Mouse (Mus musculus) midbrain, embryonic 11.5 days (tissue): ENCODE measurements around the gene Copb1. TPM values are rescaled to one million over a fixed set of nuclear protein-coding genes. Genes with fewer than 3 reads are reported as not detected.

Experiments used
- ATAC-seq: fragments of 200-750 bp; cut with Nextera tagmentation; 2 replicates; pipeline ENCODE4 v1.8.0; 2017; ENCODE audit warnings: moderate TSS enrichment, moderate library complexity; ENCODE audit not compliant: low FRiP score
- DNase-seq: peaks from one replicate; pipeline ENCODE4 v3.0.0; 2015; ENCODE audit warnings: low spot score; ENCODE audit errors: missing footprints
- H3K27ac ChIP-seq: fragments of 300-500 bp; sonication (generic); 2 replicates; pipeline ENCODE4 v1.5.1; 2014; ENCODE audit warnings: low read depth, low read length
- H3K27me3 ChIP-seq: fragments of 300-500 bp; sonication (generic); 2 replicates; pipeline ENCODE4 v1.6.1; 2014; ENCODE audit warnings: mild to moderate bottlenecking, low read length, moderate library complexity, mixed read lengths; ENCODE audit not compliant: control insufficient read depth, insufficient read depth
- H3K36me3 ChIP-seq: fragments of 300-500 bp; sonication (generic); 2 replicates; pipeline ENCODE4 v1.6.1; 2014; ENCODE audit warnings: mild to moderate bottlenecking, low read length, moderate library complexity, mixed read lengths; ENCODE audit not compliant: control insufficient read depth, insufficient read depth
- H3K4me1 ChIP-seq: fragments of 300-500 bp; sonication (generic); 2 replicates; pipeline ENCODE4 v1.6.1; 2014; ENCODE audit warnings: low read length; ENCODE audit not compliant: control insufficient read depth, insufficient read depth
- H3K4me2 ChIP-seq: fragments of 300-500 bp; sonication (generic); 2 replicates; pipeline ENCODE4 v1.6.1; 2014; ENCODE audit warnings: mild to moderate bottlenecking, moderate library complexity
- H3K4me3 ChIP-seq: fragments of 300-500 bp; sonication (generic); 2 replicates; pipeline ENCODE4 v1.5.1; 2014; ENCODE audit warnings: low read depth, low read length
- H3K9ac ChIP-seq: fragments of 300-500 bp; sonication (generic); 2 replicates; pipeline ENCODE4 v1.6.1; 2014; ENCODE audit warnings: low read length
- H3K9me3 ChIP-seq: fragments of 300-500 bp; sonication (generic); 2 replicates; pipeline ENCODE4 v1.6.1; 2016; ENCODE audit warnings: low read length; ENCODE audit not compliant: control insufficient read depth
- WGBS: fragments of 180-500 bp; shearing (Covaris S2); extraction: QIAGEN DNeasy Blood & Tissue Kit; methylation state at CpG from one replicate; pipeline ENCODE4 v1.1.7; 2014; 5-methylcytosine and 5-hydroxymethylcytosine counted together
- polyA plus RNA-seq: library from polyadenylated mRNA; unstranded; fragments of >200 nt; fragmentation: Nextera tagmentation; extraction: Ambion mirVana; gene quantifications from 2 replicates; pipeline ENCODE4 v1.2.1, GENCODE M21; 2014

Copb1 gene
- polyA plus RNA-seq, 1 experiment from 2014 or later: 117 TPM

- H3K27ac ChIP-seq: no peak overlapping the region
- H3K4me3 ChIP-seq: no peak overlapping the region
- H3K36me3 ChIP-seq: no peaks in the 10 kb centered on the region
- 32% methylated on average over 3 of the region's 3 CpGs for WGBS
- H3K4me2 ChIP-seq: no peak overlapping the region
- H3K4me1 ChIP-seq: no peaks in the 10 kb centered on the region
- ATAC-seq (no peak), DNase-seq (peak; percentile 1)
- H3K9me3 ChIP-seq: no peaks in the 10 kb centered on the region
- no peak overlapping the region for H3K9ac ChIP-seq
- no peaks in the 10 kb centered on the region for H3K27me3 ChIP-seq
These were observed 61.9 kb downstream of the Copb1 start for GRCm38 (mm10) chr7:114192581-114192980.

- peak; percentile 73 for DNase-seq
- no peak overlapping the region for H3K9ac ChIP-seq
- 73% methylated on average over 6 of the region's 6 CpGs for WGBS
- H3K9me3 ChIP-seq: no peaks in the 10 kb centered on the region
- ATAC-seq: no peak
- H3K4me3 ChIP-seq: no peak overlapping the region
- H3K4me1 ChIP-seq: no peaks in the 10 kb centered on the region
- H3K27me3 ChIP-seq: no peaks in the 10 kb centered on the region
- H3K4me2 ChIP-seq: no peak overlapping the region
- H3K27ac ChIP-seq: no peak overlapping the region
- H3K36me3 ChIP-seq: no peaks in the 10 kb centered on the region
These were observed 71.1 kb downstream of the Copb1 start for GRCm38 (mm10) chr7:114183416-114183815.

DNA sequence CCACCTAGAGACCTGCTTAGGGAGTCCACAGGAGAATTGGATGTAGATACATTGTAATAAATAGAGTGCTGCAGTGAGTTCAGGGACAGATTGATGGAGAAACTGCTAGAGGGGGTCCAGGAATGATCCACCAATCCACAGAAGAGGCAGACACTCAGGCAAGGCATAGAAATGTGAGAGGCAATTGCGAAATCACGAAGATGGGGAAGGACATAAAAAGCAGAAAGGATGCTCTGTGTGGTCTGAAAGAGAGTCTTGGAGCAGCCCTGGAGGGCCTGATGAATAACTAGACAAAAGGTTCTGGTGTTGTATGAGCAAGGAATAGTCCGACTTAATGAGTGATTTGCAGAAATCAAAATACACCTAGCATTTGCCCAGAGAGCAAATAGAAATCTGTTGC is 71.8 kb downstream of the Copb1 start:
- no peaks in the 10 kb centered on the region for H3K4me1 ChIP-seq
- H3K4me3 ChIP-seq: no peak overlapping the region
- DNase-seq: peak; percentile 28
- no peaks in the 10 kb centered on the region for H3K9me3 ChIP-seq
- no peaks in the 10 kb centered on the region for H3K27me3 ChIP-seq
- 94% methylated on average over 3 of the region's 3 CpGs for WGBS
- ATAC-seq: no peak
- no peak overlapping the region for H3K27ac ChIP-seq
- no peaks in the 10 kb centered on the region for H3K36me3 ChIP-seq
- H3K4me2 ChIP-seq: no peak overlapping the region
- H3K9ac ChIP-seq: no peak overlapping the region

- H3K9ac ChIP-seq: no peak overlapping the region
- no peaks in the 10 kb centered on the region for H3K36me3 ChIP-seq
- ATAC-seq (no peak), DNase-seq (peak; percentile 79)
- no peaks in the 10 kb centered on the region for H3K27me3 ChIP-seq
- no peak overlapping the region for H3K4me3 ChIP-seq
- H3K27ac ChIP-seq: no peak overlapping the region
- WGBS: 53% methylated on average over 5 of the region's 5 CpGs
- no peak overlapping the region for H3K4me2 ChIP-seq
- no peaks in the 10 kb centered on the region for H3K9me3 ChIP-seq
- H3K4me1 ChIP-seq: no peaks in the 10 kb centered on the region
These were observed 73.1 kb downstream of the Copb1 start for GRCm38 (mm10) chr7:114181391-114181790.

DNA sequence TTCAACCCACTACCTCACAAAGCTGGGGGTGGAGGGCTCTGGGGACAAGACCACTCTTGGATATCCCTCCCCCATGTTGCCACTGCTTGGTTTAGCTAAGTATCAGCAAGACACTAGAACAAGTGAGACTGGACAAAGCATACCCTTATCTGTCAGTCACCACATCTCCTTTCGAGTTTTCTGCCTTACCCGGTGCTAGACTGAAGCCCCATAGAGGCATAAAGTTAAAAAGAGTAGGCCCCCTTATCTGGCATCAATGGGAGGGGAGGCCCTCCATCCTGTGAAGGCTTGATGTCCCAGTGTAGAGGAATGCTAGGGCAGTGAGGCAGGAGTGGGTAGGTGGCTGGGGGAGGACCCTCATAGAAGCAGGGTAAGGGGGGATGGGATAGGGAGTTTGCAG is 77.9 kb downstream of the Copb1 start:
- H3K9ac ChIP-seq: no peak overlapping the region
- WGBS: 83% methylated on average over 2 of the region's 2 CpGs
- ATAC-seq: no peak

GRCm38 (mm10) chr7:114171354-114172097 is 83.0 kb downstream of the Copb1 start:
- Histone ChIP-seq H3K36me3 (no peaks in the 10 kb centered on the region), H3K27me3 (no peaks in the 10 kb centered on the region), H3K9me3 (no peaks in the 10 kb centered on the region), H3K4me3 (no peak overlapping the region), H3K9ac (no peak overlapping the region), H3K27ac (no peak overlapping the region), H3K4me1 (no peaks in the 10 kb centered on the region), H3K4me2 (no peak overlapping the region)
- ATAC-seq (no peak), DNase-seq (no peak)
- 66% methylated on average over 8 of the region's 8 CpGs for WGBS

More for the DNA sequence above, 77.9 kb downstream of the Copb1 start:
- H3K27ac ChIP-seq: no peak overlapping the region
- no peaks in the 10 kb centered on the region for H3K4me1 ChIP-seq
- H3K9me3 ChIP-seq: no peaks in the 10 kb centered on the region
- no peaks in the 10 kb centered on the region for H3K36me3 ChIP-seq
- peak; percentile 53 for DNase-seq
- H3K27me3 ChIP-seq: no peaks in the 10 kb centered on the region
- H3K4me2 ChIP-seq: no peak overlapping the region
- no peak overlapping the region for H3K4me3 ChIP-seq

GRCm38 (mm10) chr7:114169996-114170395 is 84.5 kb downstream of the Copb1 start:
- no peak for DNase-seq
- Histone ChIP-seq H3K27ac (no peak overlapping the region), H3K4me1 (no peaks in the 10 kb centered on the region), H3K36me3 (no peaks in the 10 kb centered on the region), H3K4me2 (no peak overlapping the region), H3K27me3 (no peaks in the 10 kb centered on the region), H3K4me3 (no peak overlapping the region), H3K9me3 (no peaks in the 10 kb centered on the region), H3K9ac (no peak overlapping the region)
- 89% methylated on average over 4 of the region's 4 CpGs for WGBS
- no peak for ATAC-seq

- Histone ChIP-seq H3K4me3 (no peak overlapping the region), H3K9ac (no peak overlapping the region), H3K27me3 (no peaks in the 10 kb centered on the region), H3K27ac (no peak overlapping the region), H3K36me3 (no peaks in the 10 kb centered on the region), H3K4me1 (no peaks in the 10 kb centered on the region), H3K9me3 (no peaks in the 10 kb centered on the region), H3K4me2 (no peak overlapping the region)
- 64% methylated on average over 2 of the region's 2 CpGs for WGBS
- no peak for DNase-seq
- ATAC-seq: no peak
These were observed 85.1 kb downstream of the Copb1 start for GRCm38 (mm10) chr7:114169381-114169780.
